Mouse (Mus musculus) CH12.LX (cell line): ENCODE results near the gene Bcorl1. TPM values are rescaled to one million over a fixed set of nuclear protein-coding genes. Genes with fewer than 3 reads are reported as not detected.
A peak's percentile ranks its signal among the peaks of the same experiment; 100 is the strongest.

Experiments used
- DNase-seq: peaks from one replicate; pipeline ENCODE4 v3.0.0-alpha.2; 2013; ENCODE audit errors: extremely low read depth
- H3K27ac ChIP-seq: 2 replicates; pipeline ENCODE4 v1.5.1; 2012; ENCODE audit warnings: low read depth, mild to moderate bottlenecking, control low read depth, moderate library complexity; ENCODE audit not compliant: insufficient read depth
- H3K27me3 ChIP-seq: replicated peaks from 2 replicates; pipeline ENCODE3; 2012; ENCODE audit warnings: inconsistent platforms
- H3K36me3 ChIP-seq, 2 experiments: replicated peaks in 1 of 2; 2 replicates each; pipeline versions ENCODE3 to v1.6.1; 2012; ENCODE audit warnings: inconsistent platforms in 1 of 2, low read length in 1 of 2, mild to moderate bottlenecking in 1 of 2, mixed read lengths in 1 of 2, moderate library complexity in 1 of 2; ENCODE audit not compliant: control insufficient read depth in 1 of 2, insufficient read depth in 1 of 2
- H3K4me1 ChIP-seq, 2 experiments: 2 replicates each; pipeline ENCODE4 v1.6.1; 2012; ENCODE audit warnings: inconsistent platforms in 1 of 2, moderate library complexity in 1 of 2; ENCODE audit not compliant: insufficient read depth in 2 of 2, control insufficient read depth in 1 of 2
- H3K4me2 ChIP-seq: 2 replicates; pipeline ENCODE4 v1.6.1; 2012; ENCODE audit warnings: low read depth, mild to moderate bottlenecking, control low read depth; ENCODE audit not compliant: poor library complexity, insufficient read depth, severe bottlenecking
- H3K4me3 ChIP-seq, 3 experiments: fragments of 150-350 bp in 1 of 3; sonication (generic) in 1 of 3; replicated peaks in 1 of 3; 2 replicates each; pipeline versions ENCODE3 to v1.5.1; 2011 to 2012; ENCODE audit warnings: low read depth in 2 of 3, low read length in 2 of 3, mild to moderate bottlenecking in 2 of 3, moderate library complexity in 2 of 3, control low read depth in 1 of 3, improper control_type of control experiment in 1 of 3, inconsistent platforms in 1 of 3, mixed read lengths in 1 of 3; ENCODE audit not compliant: poor library complexity in 1 of 3
- H3K79me2 ChIP-seq: replicated peaks from 2 replicates; pipeline ENCODE4 v1.6.1; 2012; ENCODE audit warnings: mild to moderate bottlenecking, moderate library complexity; ENCODE audit not compliant: control insufficient read depth, poor library complexity, insufficient read depth, severe bottlenecking; ENCODE audit errors: extremely low read depth
- H3K9ac ChIP-seq: 2 replicates; pipeline ENCODE4 v1.6.1; 2012; ENCODE audit warnings: low read depth, mild to moderate bottlenecking, control low read depth, moderate library complexity; ENCODE audit not compliant: insufficient read depth
- H3K9me3 ChIP-seq: replicated peaks from 2 replicates; pipeline ENCODE3; 2012; ENCODE audit warnings: low read length, inconsistent platforms, mixed read lengths
- BHLHE40 ChIP-seq: IDR thresholded peaks from 2 replicates; pipeline ENCODE4 v1.6.1; 2011; ENCODE audit warnings: mild to moderate bottlenecking, low read depth, low read length, improper control_type of control experiment
- CTCF ChIP-seq, 2 experiments: IDR thresholded peaks in 1 of 2; conservative IDR thresholded peaks in 1 of 2; 2 replicates each; pipeline ENCODE4 v1.5.1; 2011 to 2012; ENCODE audit warnings: low read depth in 2 of 2, low read length in 2 of 2, improper control_type of control experiment in 1 of 2, inconsistent platforms in 1 of 2, mild to moderate bottlenecking in 1 of 2, moderate library complexity in 1 of 2
- ELF1 ChIP-seq: IDR thresholded peaks from 2 replicates; pipeline ENCODE4 v1.6.1; 2014; ENCODE audit warnings: low read depth, mild to moderate bottlenecking, inconsistent platforms, low read length, improper control_type of control experiment
- ETS1 ChIP-seq: conservative IDR thresholded peaks from 2 replicates; pipeline ENCODE4 v1.6.1; 2012; ENCODE audit warnings: low read depth, mild to moderate bottlenecking, inconsistent platforms, low read length, improper control_type of control experiment, moderate library complexity
- HCFC1 ChIP-seq: IDR thresholded peaks from 2 replicates; pipeline ENCODE4 v1.6.1; 2012; ENCODE audit warnings: low read depth, mild to moderate bottlenecking, inconsistent platforms, low read length, improper control_type of control experiment
- JUND ChIP-seq: conservative IDR thresholded peaks from 2 replicates; pipeline ENCODE4 v1.6.1; 2011; ENCODE audit warnings: low read depth, low read length, improper control_type of control experiment
- MAZ ChIP-seq: IDR thresholded peaks from 2 replicates; pipeline ENCODE4 v1.6.1; 2012; ENCODE audit warnings: low read depth, mild to moderate bottlenecking, inconsistent platforms, low read length, improper control_type of control experiment, moderate library complexity
- MEF2A ChIP-seq: IDR thresholded peaks from 2 replicates; pipeline ENCODE4 v1.6.1; 2014; ENCODE audit warnings: low read depth, mild to moderate bottlenecking, inconsistent platforms, low read length, improper control_type of control experiment, borderline replicate concordance
- MXI1 ChIP-seq: IDR thresholded peaks from 2 replicates; pipeline ENCODE4 v1.6.1; 2011; ENCODE audit warnings: mild to moderate bottlenecking, low read depth, low read length, improper control_type of control experiment
- PAX5 ChIP-seq: IDR thresholded peaks from 2 replicates; pipeline ENCODE4 v1.6.1; 2012; ENCODE audit warnings: low read length, inconsistent platforms, mixed read lengths
- POLR2AphosphoS2 ChIP-seq: IDR thresholded peaks from 2 replicates; pipeline ENCODE4 v1.6.1; 2011; ENCODE audit warnings: low read depth, low read length, improper control_type of control experiment
- RAD21 ChIP-seq: IDR thresholded peaks from 2 replicates; pipeline ENCODE4 v1.6.1; 2011; ENCODE audit warnings: low read depth, mild to moderate bottlenecking, low read length, improper control_type of control experiment, moderate library complexity
- SMC3 ChIP-seq: IDR thresholded peaks from 2 replicates; pipeline ENCODE4 v1.6.1; 2011; ENCODE audit warnings: low read depth, low read length, improper control_type of control experiment
- TBP ChIP-seq: conservative IDR thresholded peaks from 2 replicates; pipeline ENCODE4 v1.6.1; 2011; ENCODE audit warnings: low read depth, low read length, improper control_type of control experiment
- UBTF ChIP-seq: IDR thresholded peaks from 2 replicates; pipeline ENCODE4 v1.6.1; 2012; ENCODE audit warnings: low read depth, mild to moderate bottlenecking, inconsistent platforms, low read length, improper control_type of control experiment, moderate library complexity
- dilution Hi-C: fragments of 300-500 bp; cut with MboI; formaldehyde crosslinking; loops from 2 replicates; pipeline ENCODE4 v1.14.3; 2020; ENCODE audit warnings: low sequenced_read_pairs; ENCODE audit not compliant: extremely low pct_unique_long_range_greater_than_20kb, extremely low pct_ligation_motif_present
- in situ Hi-C: fragments of 300-500 bp; cut with MboI; formaldehyde crosslinking; loops from 3 replicates; pipeline ENCODE4 v1.14.3; 2019; ENCODE audit warnings: low sequenced_read_pairs, low pct_ligation_motif_present, low pct_unique_long_range_greater_than_20kb, mixed read lengths
- polyA plus RNA-seq: library from polyadenylated mRNA; unstranded; fragments of >175 nt; gene quantifications from 2 replicates; pipeline ENCODE4 v1.2.1, GENCODE M21; 2012; ENCODE audit warnings: low read depth; ENCODE audit not compliant: insufficient read length
- total RNA-seq, 2 experiments: library from RNA; depleted of rRNA; stranded (reverse); fragments of 300-350 nt in 1 of 2; fragments of >200 nt in 1 of 2; gene quantifications; 2 replicates each; pipeline ENCODE4 v1.2.3; 2012 to 2014

The Bcorl1 gene
- total and polyA plus RNA-seq, 3 experiments = 0.30 to 2.2 (median 1.9) TPM

DNA sequence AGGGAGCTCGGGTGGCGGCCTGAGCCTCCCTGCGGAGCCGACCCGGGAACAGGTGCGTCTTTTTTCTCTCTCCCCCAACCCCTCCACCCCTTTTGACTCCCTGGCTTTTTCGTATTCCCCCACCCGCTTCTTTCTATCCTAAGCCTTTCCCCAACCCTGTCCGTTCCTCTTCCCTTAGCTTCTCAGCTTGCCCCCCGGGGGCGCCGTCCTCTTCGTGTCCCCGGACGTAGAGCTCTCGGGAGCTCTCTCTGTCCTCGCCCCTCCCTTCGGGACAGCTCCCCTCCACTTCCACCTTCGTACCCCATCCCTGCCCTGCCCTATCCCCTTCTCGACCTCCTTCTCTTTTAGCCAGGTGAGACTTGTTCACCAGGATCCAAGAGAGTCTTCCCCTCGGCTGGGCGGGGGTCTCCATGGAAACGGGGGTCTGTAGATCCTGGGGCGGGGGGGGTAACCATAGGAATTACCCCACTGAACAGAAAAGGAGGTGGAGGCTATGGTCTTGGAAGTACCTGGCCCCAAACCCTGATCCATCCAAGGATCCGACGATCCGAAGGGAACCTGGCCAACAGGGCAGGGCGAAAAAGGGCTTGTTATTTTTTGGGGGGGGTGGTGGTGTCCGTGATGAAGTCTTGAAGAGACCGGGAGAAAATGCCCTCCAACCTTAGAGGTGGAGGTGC is 2.9 kb downstream of the Bcorl1 start:
- Histone ChIP-seq H3K4me3 (peak overlapping the region; percentile 25 to 75 (median 55)), H3K4me2 (peak overlapping the region; percentile 52), H3K27ac (no peak overlapping the region), H3K27me3 (peaks cover 16% of the 10 kb centered on the region), H3K9ac (peak overlapping the region; percentile 36), H3K36me3 (no peaks in the 10 kb centered on the region), H3K9me3 (no peaks in the 10 kb centered on the region), H3K79me2 (no peaks in the 10 kb centered on the region), H3K4me1 (peaks cover 0 to 17% of the 10 kb centered on the region in 2 experiments; a peak in 2 of 4 replicates)
- no peak for TF ChIP-seq BHLHE40
- no peak for TF ChIP-seq MAZ
- DNase-seq = no peak
- in situ Hi-C loops (loop anchor here (10.0 kb wide), 1 partner anchor 61 kb away; no protein-coding TSS in a partner anchor), dilution Hi-C loops (no loop called here)

DNA sequence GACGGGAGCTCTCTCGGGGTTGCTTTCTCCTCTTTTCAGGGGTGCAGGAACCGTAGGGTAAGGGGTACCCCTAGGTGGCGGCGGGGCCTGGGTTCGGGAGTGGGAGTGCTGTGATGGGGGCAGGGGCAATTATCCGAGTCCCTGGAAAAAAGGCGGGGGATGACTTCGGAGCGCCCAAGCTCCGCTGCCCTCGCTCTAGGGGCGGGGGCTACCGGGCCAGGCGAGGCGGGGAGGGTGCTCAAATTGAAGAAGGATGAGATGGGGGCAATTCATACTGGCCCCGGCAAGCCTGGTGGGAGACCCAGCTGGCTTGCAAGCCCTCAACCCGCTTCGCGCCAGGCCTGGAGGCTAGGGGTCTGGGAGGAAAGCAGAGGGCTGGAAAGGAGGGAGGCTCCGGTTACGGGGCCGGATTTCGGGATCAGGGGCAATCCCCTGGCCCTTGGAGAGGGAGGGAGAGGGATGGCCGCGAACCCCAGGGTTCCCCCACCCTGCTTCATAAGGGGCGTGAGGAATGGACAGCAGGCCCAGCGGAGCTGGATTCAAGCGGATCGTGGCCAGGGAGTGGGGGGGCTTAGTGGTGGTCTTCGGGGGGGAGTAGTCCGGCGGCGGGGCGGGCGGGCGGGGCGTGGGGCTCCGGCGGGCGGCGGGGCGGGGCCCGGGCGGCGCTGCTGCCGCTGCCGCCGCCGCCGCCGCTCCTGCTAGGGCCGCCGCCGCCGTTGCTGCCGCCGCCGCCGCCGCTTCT is 3.7 kb downstream of the Bcorl1 start:
- Histone ChIP-seq H3K9me3 (no peaks in the 10 kb centered on the region), H3K27ac (no peak overlapping the region), H3K36me3 (no peaks in the 10 kb centered on the region), H3K9ac (peak overlapping the region; percentile 40; the same call in 1 of the 2 replicates), H3K4me1 (peaks cover 0 to 17% of the 10 kb centered on the region in 2 experiments; a peak in 2 of 4 replicates), H3K27me3 (peaks cover 16% of the 10 kb centered on the region), H3K4me3 (peak overlapping the region; percentile 25 to 75 (median 55)), H3K79me2 (no peaks in the 10 kb centered on the region), H3K4me2 (peak overlapping the region; percentile 60)
- no peak for TF ChIP-seq JUND
- TF ChIP-seq PAX5 = no peak
- TF ChIP-seq ELF1 = no peak
- TF ChIP-seq MEF2A = no peak
- TF ChIP-seq SMC3 = no peak
- no peak for TF ChIP-seq ETS1
- TF ChIP-seq MXI1 = no peak
- TF ChIP-seq HCFC1 = no peak
- TF ChIP-seq UBTF = no peak
- TF ChIP-seq TBP = no peak
- no peak for TF ChIP-seq POLR2AphosphoS2
- no peak for TF ChIP-seq CTCF (conservative IDR thresholded peaks at IDR 0.05 in 1 of 2, IDR thresholded peaks at IDR 0.05 in 1 of 2; ENCODE audit: low read depth in 2 of 2, low read length in 2 of 2)
- no peak for TF ChIP-seq RAD21
- dilution Hi-C loops (no loop called here), in situ Hi-C loops (loop anchor here (10.0 kb wide), 1 partner anchor 60 kb away; no protein-coding TSS in a partner anchor)
- DNase-seq = no peak
